Mouse (Mus musculus) kidney, embryonic 14.5 days (tissue): ENCODE measurements around the gene Efnb3. TPM values are rescaled to one million over a fixed set of nuclear protein-coding genes. Genes with fewer than 3 reads are reported as not detected.

Experiments used
- ATAC-seq: fragments of 200-750 bp; cut with Nextera tagmentation; 2 replicates; pipeline ENCODE4 v1.8.0; 2017; ENCODE audit warnings: moderate number of reproducible peaks, mild to moderate bottlenecking, moderate TSS enrichment, moderate library complexity; ENCODE audit not compliant: low FRiP score, low TSS enrichment
- H3K27ac ChIP-seq: fragments of 300-500 bp; sonication (generic); 2 replicates; pipeline ENCODE4 v1.5.1; 2014; ENCODE audit warnings: low read depth, mild to moderate bottlenecking, low read length, moderate library complexity, mixed read lengths
- H3K27me3 ChIP-seq: fragments of 300-500 bp; sonication (generic); 2 replicates; pipeline ENCODE4 v1.6.1; 2014; ENCODE audit warnings: mild to moderate bottlenecking, low read length; ENCODE audit not compliant: control insufficient read depth, insufficient read depth
- H3K36me3 ChIP-seq: fragments of 300-500 bp; sonication (generic); 2 replicates; pipeline ENCODE4 v1.6.1; 2014; ENCODE audit warnings: low read length, mixed read lengths; ENCODE audit not compliant: control insufficient read depth, insufficient read depth
- H3K4me1 ChIP-seq: fragments of 300-500 bp; sonication (generic); 2 replicates; pipeline ENCODE4 v1.6.1; 2014; ENCODE audit warnings: low read length, mixed read lengths; ENCODE audit not compliant: control insufficient read depth, insufficient read depth
- H3K4me2 ChIP-seq: fragments of 300-500 bp; sonication (generic); replicated peaks from 2 replicates; pipeline ENCODE4 v1.6.1; 2014; ENCODE audit warnings: low read depth, mild to moderate bottlenecking, low read length
- H3K4me3 ChIP-seq: fragments of 300-500 bp; sonication (generic); 2 replicates; pipeline ENCODE4 v1.5.1; 2014; ENCODE audit warnings: mild to moderate bottlenecking, low read length
- H3K9ac ChIP-seq: fragments of 300-500 bp; sonication (generic); 2 replicates; pipeline ENCODE4 v1.6.1; 2014; ENCODE audit warnings: low read depth, mild to moderate bottlenecking, low read length, moderate library complexity
- H3K9me3 ChIP-seq: fragments of 300-500 bp; sonication (generic); 2 replicates; pipeline ENCODE4 v1.6.1; 2016; ENCODE audit warnings: low read length; ENCODE audit not compliant: control insufficient read depth
- WGBS: fragments of 180-500 bp; shearing (Covaris S2); extraction: QIAGEN DNeasy Blood & Tissue Kit; methylation state at CpG from one replicate; pipeline ENCODE4 v1.1.7; 2014; 5-methylcytosine and 5-hydroxymethylcytosine counted together
- polyA plus RNA-seq: library from polyadenylated mRNA; unstranded; fragments of >200 nt; fragmentation: Nextera tagmentation; extraction: Ambion mirVana; gene quantifications from 2 replicates; pipeline ENCODE4 v1.2.1, GENCODE M21; 2014

The Efnb3 gene
- polyA plus RNA-seq, 1 experiment from 2014 or later = 3.9 TPM

- Histone ChIP-seq H3K9ac (no peak overlapping the region), H3K27ac (no peak overlapping the region), H3K36me3 (peaks cover 35% of the 10 kb centered on the region), H3K4me2 (peak overlapping the region; percentile 99), H3K4me1 (peaks cover 33% of the 10 kb centered on the region), H3K9me3 (no peaks in the 10 kb centered on the region), H3K27me3 (0 out of 2 replicates have a peak, but pooled peaks cover 3% of the 10 kb centered on the region), H3K4me3 (no peak overlapping the region)
- 34% methylated on average over 16 of the region's 16 CpGs for WGBS
- ATAC-seq = 0 out of 2 replicates have a peak, but pooled peaks have one; percentile 16
These were observed 1.2 kb upstream of the Efnb3 start for GRCm38 (mm10) chr11:69560896-69561854.

DNA sequence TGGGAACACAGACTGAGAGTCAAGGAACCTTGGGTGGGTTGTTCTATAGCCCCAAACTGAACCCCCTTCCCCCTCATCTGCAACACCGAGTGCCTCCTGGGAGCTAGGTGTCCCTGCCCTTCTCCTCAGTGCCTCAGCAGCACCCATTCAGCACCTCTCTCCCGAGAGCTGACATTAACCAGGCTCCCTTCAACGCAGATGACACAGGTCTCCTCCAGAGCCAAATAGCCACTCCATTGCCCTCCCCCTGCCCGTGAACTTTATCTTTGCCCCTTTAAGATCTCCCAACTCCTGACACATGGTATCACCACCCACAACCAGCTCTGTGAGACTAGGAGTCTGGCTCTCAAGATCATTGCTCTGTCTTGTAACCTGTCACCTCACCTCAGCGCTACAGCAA is 822 bp downstream of the Efnb3 start:
- Histone ChIP-seq H3K27me3 (peaks cover 5% of the 10 kb centered on the region; the same call in 1 of the 2 replicates), H3K9me3 (no peaks in the 10 kb centered on the region), H3K27ac (no peak overlapping the region), H3K36me3 (peaks cover 24% of the 10 kb centered on the region), H3K4me1 (peaks cover 28% of the 10 kb centered on the region), H3K9ac (peak overlapping the region; percentile 3), H3K4me2 (peak overlapping the region; percentile 99), H3K4me3 (peak overlapping the region; percentile 69)
- no peak for ATAC-seq
- WGBS = 9% methylated on average over 5 of the region's 5 CpGs

DNA sequence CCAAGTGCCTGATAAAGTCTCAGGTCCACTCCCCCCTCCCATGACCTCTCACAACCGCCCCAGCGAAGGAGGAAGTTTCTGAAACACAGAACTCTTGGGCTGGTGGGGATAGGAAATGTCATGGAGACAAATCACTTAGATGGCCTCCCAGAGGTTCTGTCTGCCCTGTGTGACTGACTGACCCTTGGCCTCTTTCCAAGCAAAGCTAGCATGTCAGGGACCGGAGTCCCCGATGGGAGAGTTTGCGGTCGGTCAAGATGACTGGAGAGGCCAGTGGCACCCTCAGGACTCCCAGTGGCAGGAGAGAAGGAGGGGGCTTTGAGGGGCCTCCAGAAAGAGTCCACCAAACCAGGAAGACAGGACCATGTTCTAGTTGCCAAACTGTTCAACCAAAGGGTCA is 1.2 kb downstream of the Efnb3 start:
- ATAC-seq = no peak
- Histone ChIP-seq H3K4me2 (peak overlapping the region; percentile 99), H3K9ac (peak overlapping the region; percentile 3; the same call in 1 of the 2 replicates), H3K27ac (no peak overlapping the region), H3K9me3 (no peaks in the 10 kb centered on the region), H3K27me3 (peaks cover 5% of the 10 kb centered on the region; the same call in 1 of the 2 replicates), H3K4me3 (peak overlapping the region; percentile 69), H3K4me1 (peaks cover 26% of the 10 kb centered on the region), H3K36me3 (peaks cover 22% of the 10 kb centered on the region)
- WGBS = 14% methylated on average over 6 of the region's 6 CpGs

DNA sequence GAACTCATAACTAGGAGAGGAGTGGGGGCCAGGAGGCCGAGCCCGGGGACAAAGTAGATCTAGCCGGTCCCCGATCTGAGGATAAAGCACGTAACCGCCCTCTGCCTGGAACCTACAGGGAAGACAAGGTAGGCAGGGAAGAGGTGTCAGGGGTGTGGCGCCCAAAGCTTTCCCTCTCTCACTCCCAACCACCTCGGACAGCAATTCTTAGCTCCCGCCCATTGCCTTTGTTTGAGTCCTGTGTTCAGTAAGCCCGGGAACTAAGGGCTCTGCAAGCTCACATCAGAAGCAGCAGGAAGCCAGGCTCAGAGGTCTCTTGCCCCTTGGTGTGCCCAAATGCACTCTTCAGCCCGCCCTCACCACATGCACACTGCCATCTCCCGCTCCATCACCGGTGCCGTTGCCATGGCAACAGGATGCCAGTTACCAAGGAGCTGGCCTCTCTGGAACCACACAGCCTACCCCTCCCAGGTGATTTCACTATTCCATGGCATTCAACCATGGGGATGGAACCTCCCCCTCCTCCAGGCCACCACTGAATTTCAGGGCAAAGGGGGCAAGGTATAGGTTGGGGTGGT is 2.5 kb downstream of the Efnb3 start:
- 34% methylated on average over 14 of the region's 14 CpGs for WGBS
- peaks cover 26% of the 10 kb centered on the region for H3K4me1 ChIP-seq

GRCm38 (mm10) chr11:69554539-69555140 is 5.4 kb downstream of the Efnb3 start:
- 85% methylated on average over 5 of the region's 5 CpGs for WGBS
- H3K27me3 ChIP-seq = peaks cover 5% of the 10 kb centered on the region; the same call in 1 of the 2 replicates
- H3K9ac ChIP-seq = no peak overlapping the region
- no peaks in the 10 kb centered on the region for H3K9me3 ChIP-seq
- H3K4me3 ChIP-seq = no peak overlapping the region
- no peak overlapping the region for H3K27ac ChIP-seq
- no peak for ATAC-seq
- no peaks in the 10 kb centered on the region; the same call in 1 of the 2 replicates for H3K36me3 ChIP-seq
- H3K4me1 ChIP-seq = peaks cover 17% of the 10 kb centered on the region
- H3K4me2 ChIP-seq = no peak overlapping the region

More for the DNA sequence above, 2.5 kb downstream of the Efnb3 start:
- ATAC-seq = no peak
- H3K36me3 ChIP-seq = peaks cover 12% of the 10 kb centered on the region
- no peak overlapping the region for H3K4me3 ChIP-seq
- H3K9ac ChIP-seq = no peak overlapping the region
- H3K9me3 ChIP-seq = no peaks in the 10 kb centered on the region
- no peak overlapping the region for H3K27ac ChIP-seq
- H3K4me2 ChIP-seq = no peak overlapping the region; the same call in 1 of the 2 replicates
- peaks cover 5% of the 10 kb centered on the region; the same call in 1 of the 2 replicates for H3K27me3 ChIP-seq

DNA sequence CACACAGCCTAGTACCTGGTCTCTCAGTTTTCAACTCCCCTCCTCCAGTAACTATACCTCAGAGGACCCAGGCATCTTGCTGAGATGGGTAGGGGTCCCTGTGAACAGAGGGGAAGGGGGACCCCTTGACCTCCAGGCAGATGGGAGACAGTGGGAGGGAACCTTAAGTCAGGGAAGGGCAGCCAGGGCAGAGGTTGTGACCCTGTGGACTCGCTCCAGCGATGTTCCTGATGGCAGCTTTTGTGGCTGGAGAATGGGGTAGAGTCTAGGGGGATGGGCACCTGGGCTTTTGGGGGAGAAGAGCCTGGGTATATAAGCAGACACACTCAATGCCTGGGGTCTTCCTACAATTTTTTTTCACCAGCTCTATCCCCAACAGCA is 6.7 kb downstream of the Efnb3 start:
- H3K4me3 ChIP-seq = no peak overlapping the region
- no peak for ATAC-seq
- H3K4me1 ChIP-seq = peaks cover 6% of the 10 kb centered on the region; the same call in 1 of the 2 replicates
- H3K36me3 ChIP-seq = no peaks in the 10 kb centered on the region; the same call in 1 of the 2 replicates
- no peaks in the 10 kb centered on the region for H3K9me3 ChIP-seq
- H3K9ac ChIP-seq = 0 out of 2 replicates have a peak overlapping the region, but pooled peaks have one; percentile 18
- no peak overlapping the region for H3K27ac ChIP-seq
- H3K4me2 ChIP-seq = no peak overlapping the region
- 22% methylated on average over 2 of the region's 2 CpGs for WGBS
- H3K27me3 ChIP-seq = peaks cover 5% of the 10 kb centered on the region; the same call in 1 of the 2 replicates

GRCm38 (mm10) chr11:69552622-69553340 is 7.2 kb downstream of the Efnb3 start:
- Histone ChIP-seq H3K4me3 (no peak overlapping the region), H3K36me3 (no peaks in the 10 kb centered on the region; the same call in 1 of the 2 replicates), H3K9ac (0 out of 2 replicates have a peak overlapping the region, but pooled peaks have one; percentile 18), H3K27me3 (peaks cover 5% of the 10 kb centered on the region; the same call in 1 of the 2 replicates), H3K9me3 (no peaks in the 10 kb centered on the region), H3K4me2 (no peak overlapping the region), H3K4me1 (0 out of 2 replicates have a peak, but pooled peaks cover 2% of the 10 kb centered on the region), H3K27ac (no peak overlapping the region)
- 31% methylated on average over 14 of the region's 14 CpGs for WGBS
- ATAC-seq = no peak

- no peak overlapping the region for H3K4me2 ChIP-seq
- H3K36me3 ChIP-seq = no peaks in the 10 kb centered on the region
- WGBS = 76% methylated on average over 4 of the region's 4 CpGs
- H3K4me3 ChIP-seq = no peak overlapping the region
- H3K27me3 ChIP-seq = peaks cover 2% of the 10 kb centered on the region; the same call in 1 of the 2 replicates
- no peak overlapping the region for H3K9ac ChIP-seq
- H3K27ac ChIP-seq = no peak overlapping the region
- no peak for ATAC-seq
- no peaks in the 10 kb centered on the region for H3K9me3 ChIP-seq
- H3K4me1 ChIP-seq = peaks cover 9% of the 10 kb centered on the region
These were observed 8.7 kb downstream of the Efnb3 start for GRCm38 (mm10) chr11:69551310-69551709.
